Mouse (Mus musculus) lung, postnatal 0 days (tissue): ENCODE data around the gene Tcte1. TPM values are rescaled to one million over a fixed set of nuclear protein-coding genes. Genes with fewer than 3 reads are reported as not detected.

Experiments
- ATAC-seq: fragments of 200-750 bp; cut with Nextera tagmentation; 2 replicates; pipeline ENCODE4 v1.8.0; 2017; ENCODE audit warnings: moderate library complexity
- DNase-seq: peaks from one replicate; pipeline ENCODE4 v3.0.0-alpha.2; 2016; ENCODE audit warnings: low spot score
- H3K27ac ChIP-seq: fragments of 300-500 bp; sonication (generic); 2 replicates; pipeline ENCODE4 v1.5.1; 2014; ENCODE audit warnings: antibody characterized with exemption, mild to moderate bottlenecking, low read length, mixed read lengths
- H3K27me3 ChIP-seq: fragments of 300-500 bp; sonication (generic); replicated peaks from 2 replicates; pipeline ENCODE4 v1.6.1; 2014; ENCODE audit warnings: low read length, mixed read lengths; ENCODE audit not compliant: insufficient read depth
- H3K36me3 ChIP-seq: fragments of 300-500 bp; sonication (generic); 2 replicates; pipeline ENCODE4 v1.6.1; 2014; ENCODE audit warnings: low read length, mixed read lengths; ENCODE audit not compliant: insufficient read depth
- H3K4me1 ChIP-seq: fragments of 300-500 bp; sonication (generic); 2 replicates; pipeline ENCODE4 v1.6.1; 2014; ENCODE audit warnings: antibody characterized with exemption, low read depth, low read length, mixed read lengths; ENCODE audit not compliant: insufficient read depth
- H3K4me2 ChIP-seq: fragments of 300-500 bp; sonication (generic); replicated peaks from 2 replicates; pipeline ENCODE4 v1.6.1; 2014; ENCODE audit warnings: low read depth, mild to moderate bottlenecking, low read length, moderate library complexity, mixed read lengths
- H3K4me3 ChIP-seq: fragments of 300-500 bp; sonication (generic); 2 replicates; pipeline ENCODE4 v1.5.1; 2014; ENCODE audit warnings: low read depth, low read length
- H3K9ac ChIP-seq: fragments of 300-500 bp; sonication (generic); replicated peaks from 2 replicates; pipeline ENCODE4 v1.6.1; 2014; ENCODE audit warnings: low read depth, mild to moderate bottlenecking
- H3K9me3 ChIP-seq: fragments of 300-500 bp; sonication (generic); 2 replicates; pipeline ENCODE4 v1.6.1; 2016; ENCODE audit warnings: low read length, mixed read lengths
- CTCF ChIP-seq: IDR thresholded peaks from 2 replicates; pipeline ENCODE4 v1.5.1; 2016; ENCODE audit warnings: antibody characterized with exemption, mild to moderate bottlenecking
- EP300 ChIP-seq: IDR thresholded peaks from 2 replicates; pipeline ENCODE4 v1.6.1; 2016; ENCODE audit warnings: antibody characterized with exemption, mild to moderate bottlenecking, control low read depth
- WGBS: fragments of 180-500 bp; shearing (Covaris S2); extraction: QIAGEN DNeasy Blood & Tissue Kit; methylation state at CpG from one replicate; pipeline ENCODE4 v1.1.7; 2014; 5-methylcytosine and 5-hydroxymethylcytosine counted together
- polyA plus RNA-seq: library from polyadenylated mRNA; unstranded; fragments of >200 nt; fragmentation: Nextera tagmentation; extraction: Ambion mirVana; gene quantifications from 2 replicates; pipeline ENCODE4 v1.2.1, GENCODE M21; 2015

The Tcte1 gene
- polyA plus RNA-seq, 1 experiment from 2014 or later = 2.8 TPM

DNA sequence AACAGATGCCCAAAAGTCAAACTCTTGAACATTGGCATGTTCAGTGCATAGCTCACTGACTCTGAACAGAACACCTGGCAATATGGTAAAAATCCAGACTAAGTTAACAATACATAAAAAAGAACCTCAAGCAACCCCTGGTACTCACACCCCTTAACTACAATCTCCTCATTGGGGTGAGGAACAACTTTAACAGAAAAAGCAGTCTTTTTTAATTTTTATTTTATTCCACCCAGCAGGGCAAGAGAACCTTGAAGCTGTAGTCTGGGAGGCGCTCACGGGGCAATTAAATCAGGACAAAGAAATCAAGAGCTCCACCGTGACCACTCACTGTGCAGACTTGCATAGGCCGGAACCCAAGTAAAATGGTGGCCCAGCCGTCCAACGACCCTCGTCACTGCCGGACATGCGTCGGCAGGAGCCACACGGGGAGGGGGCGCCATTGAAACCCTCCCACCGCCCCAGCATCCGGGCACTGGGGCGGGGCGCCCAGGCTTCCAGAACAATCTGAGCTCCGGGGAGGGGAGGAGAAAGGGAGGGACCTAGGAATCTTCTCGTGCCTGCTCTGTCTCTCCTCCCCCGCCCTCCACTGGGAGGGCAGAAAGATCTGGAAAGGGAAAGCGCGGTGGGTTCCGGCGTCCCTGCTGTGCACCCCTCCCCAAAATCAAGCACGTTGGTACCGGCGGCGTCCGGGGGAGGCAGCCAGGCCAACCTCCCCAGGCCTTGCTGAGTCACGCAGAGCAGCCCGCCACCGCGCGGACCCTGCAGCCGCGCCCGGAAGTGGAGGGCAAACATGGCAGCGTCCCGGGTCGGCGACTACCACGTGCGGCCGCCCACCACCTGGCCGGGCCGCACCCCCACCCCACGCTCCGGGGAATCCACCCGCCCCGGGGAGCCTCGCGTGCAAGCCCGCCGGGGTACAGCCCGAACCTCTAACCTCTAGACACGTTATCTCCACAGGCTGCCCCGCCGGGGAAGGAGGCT lies 49.2 kb downstream of the Tcte1 start:
- Histone ChIP-seq H3K9ac (peak overlapping the region; percentile 65), H3K4me3 (peak overlapping the region; percentile 96), H3K9me3 (no peaks in the 10 kb centered on the region), H3K4me2 (peak overlapping the region; percentile 86), H3K27ac (peak overlapping the region; percentile 97), H3K36me3 (peaks cover 36% of the 10 kb centered on the region), H3K4me1 (0 out of 2 replicates have a peak, but pooled peaks cover 2% of the 10 kb centered on the region), H3K27me3 (no peaks in the 10 kb centered on the region)
- peak; percentile 96 for DNase-seq
- TF ChIP-seq CTCF (0 out of 2 replicates have a peak, but pooled peaks have one; percentile 10), EP300 (peak; percentile 26; the same call in 1 of the 2 replicates)
- peak; percentile 72 for ATAC-seq
- whole genome bisulfite sequencing = 2% methylated on average over 53 of the region's 57 CpGs

DNA sequence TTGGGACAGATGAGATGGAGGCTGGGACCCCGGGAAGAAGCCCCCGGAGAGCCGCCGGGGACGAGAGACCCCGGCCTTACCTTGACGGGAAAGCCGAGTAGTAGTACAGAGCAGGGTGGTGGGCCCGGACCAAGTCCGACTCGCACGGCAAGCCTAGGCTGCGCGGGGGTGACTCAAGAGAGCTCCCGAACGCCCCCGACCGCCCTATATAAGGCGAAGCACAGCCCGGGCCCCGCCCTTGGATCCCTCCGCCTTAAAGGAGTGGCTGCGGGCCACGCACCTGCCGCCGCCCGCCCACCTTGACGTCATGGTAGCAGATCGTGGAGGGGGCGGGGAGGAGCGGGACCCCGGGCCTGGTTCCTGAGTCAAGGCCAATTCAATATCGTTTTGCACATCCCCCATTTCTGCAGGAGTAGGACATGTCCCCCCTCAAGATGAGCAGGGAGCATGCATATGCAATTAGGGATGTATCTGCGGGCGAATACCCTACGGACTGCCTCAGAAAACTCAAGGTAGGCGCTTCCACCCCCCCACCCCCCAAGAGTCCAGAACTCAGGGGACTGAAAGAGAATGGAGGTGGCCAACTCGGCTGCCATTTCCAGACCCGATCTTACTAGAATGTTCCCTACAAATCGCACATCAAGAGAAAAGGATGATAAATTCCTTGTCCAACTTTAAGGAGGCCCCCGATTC lies 50.0 kb downstream of the Tcte1 start, which contains the start of gene Hsp90ab1:
TSS of gene Hsp90ab1 (minus strand) at position 185 of the 693 bp plus-strand sequence.
- peak within 1 kb of the TSS; percentile 86 for H3K4me2 ChIP-seq
- peaks cover 2% of the 10 kb centered on the region; the same call in 1 of the 2 replicates for H3K4me1 ChIP-seq
- H3K4me3 ChIP-seq = peak within 1 kb of the TSS; percentile 96
- peaks cover 32% of the 10 kb centered on the region for H3K36me3 ChIP-seq
- ATAC-seq (peak; percentile 83), DNase-seq (peak; percentile 97)
- no peaks in the 10 kb centered on the region for H3K9me3 ChIP-seq
- WGBS = 2% methylated on average over 35 of the region's 41 CpGs
- H3K27ac ChIP-seq = peak within 1 kb of the TSS; percentile 97
- TF ChIP-seq CTCF (no peak), EP300 (no peak)
- peak within 1 kb of the TSS; percentile 65 for H3K9ac ChIP-seq
- no peaks in the 10 kb centered on the region for H3K27me3 ChIP-seq

DNA sequence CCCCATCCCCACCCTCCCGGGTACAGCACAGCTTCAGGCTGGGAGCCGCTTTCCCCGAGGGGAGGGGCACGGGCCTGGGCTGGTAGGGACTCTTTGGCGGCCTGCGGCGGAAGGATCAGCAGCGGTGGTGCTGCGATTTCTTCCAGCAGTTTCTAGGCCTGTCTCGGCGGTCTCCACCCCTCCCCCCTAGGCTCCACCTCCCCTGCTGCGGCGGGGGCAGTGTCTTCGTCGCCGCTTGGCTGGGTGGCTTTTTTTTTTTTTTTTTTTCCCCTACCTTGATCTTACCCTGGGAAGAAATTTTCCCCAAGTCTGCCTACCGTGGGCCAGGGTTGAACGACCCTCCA lies 50.5 kb downstream of the Tcte1 start:
- peak overlapping the region; percentile 96 for H3K4me3 ChIP-seq
- DNase-seq (peak; percentile 96), ATAC-seq (peak; percentile 72)
- peak overlapping the region; percentile 86 for H3K4me2 ChIP-seq
- peak overlapping the region; percentile 97 for H3K27ac ChIP-seq
- H3K36me3 ChIP-seq = peaks cover 27% of the 10 kb centered on the region
- 0% methylated on average over 15 of the region's 18 CpGs for WGBS
- no peaks in the 10 kb centered on the region for H3K27me3 ChIP-seq
- H3K4me1 ChIP-seq = peaks cover 2% of the 10 kb centered on the region; the same call in 1 of the 2 replicates
- TF ChIP-seq EP300 (no peak; the same call in 1 of the 2 replicates), CTCF (no peak)
- H3K9me3 ChIP-seq = no peaks in the 10 kb centered on the region
- peak overlapping the region; percentile 64 for H3K9ac ChIP-seq

- Histone ChIP-seq H3K4me1 (peaks cover 2% of the 10 kb centered on the region; the same call in 1 of the 2 replicates), H3K9me3 (no peaks in the 10 kb centered on the region), H3K27ac (peak overlapping the region; percentile 97), H3K36me3 (peaks cover 22% of the 10 kb centered on the region), H3K4me3 (peak overlapping the region; percentile 96), H3K27me3 (no peaks in the 10 kb centered on the region), H3K4me2 (peak overlapping the region; percentile 86), H3K9ac (peak overlapping the region; percentile 64)
- TF ChIP-seq CTCF (no peak), EP300 (no peak)
- ATAC-seq = peak; percentile 37
- DNase-seq = peak; percentile 88
- WGBS = 7% methylated on average over 16 of the region's 17 CpGs
Measured at GRCm38 (mm10) chr17:45574129-45574761, 51.0 kb downstream of the Tcte1 start.

DNA sequence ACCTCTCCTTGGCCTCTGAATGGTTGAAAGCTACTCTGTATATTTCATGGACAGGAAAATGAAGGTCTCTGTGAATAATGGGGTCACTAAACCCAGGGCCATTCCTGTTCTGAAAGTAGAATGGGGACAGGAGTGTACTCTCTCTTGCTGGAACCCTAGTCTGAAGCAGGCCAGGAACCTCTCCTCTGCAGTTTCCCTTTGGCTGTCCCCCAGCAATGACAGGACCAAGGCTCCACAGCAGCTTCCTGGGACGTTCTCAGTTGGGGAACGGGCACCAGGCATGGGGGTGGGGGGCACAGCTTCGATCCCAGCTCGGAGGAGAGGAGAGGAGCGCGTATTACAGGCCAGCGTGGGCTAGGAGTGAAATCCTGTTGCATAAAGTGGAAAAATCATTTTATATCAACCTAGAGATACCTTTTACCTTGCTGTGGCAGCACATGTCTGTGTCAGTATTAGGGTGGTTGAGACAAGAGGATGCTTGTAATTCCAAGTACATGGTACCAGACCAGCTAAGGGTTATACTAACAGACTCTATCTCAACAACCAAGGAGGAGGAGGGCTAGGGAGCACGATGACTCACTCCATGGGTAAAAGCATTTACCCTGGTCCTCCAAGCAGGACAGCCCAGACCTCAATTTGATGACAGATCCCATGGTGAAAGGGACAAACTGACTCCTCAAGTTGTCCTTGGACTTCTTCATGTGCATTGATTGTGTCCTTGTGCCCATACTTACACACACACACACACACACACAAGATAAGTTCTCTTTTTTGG lies 52.1 kb downstream of the Tcte1 start:
- Histone ChIP-seq H3K9me3 (no peaks in the 10 kb centered on the region), H3K27ac (peak overlapping the region; percentile 97), H3K4me3 (no peak overlapping the region), H3K9ac (no peak overlapping the region), H3K27me3 (no peaks in the 10 kb centered on the region), H3K4me2 (peak overlapping the region; percentile 86; the same call in 1 of the 2 replicates), H3K36me3 (peaks cover 11% of the 10 kb centered on the region), H3K4me1 (peaks cover 6% of the 10 kb centered on the region; the same call in 1 of the 2 replicates)
- DNase-seq (no peak), ATAC-seq (no peak)
- 83% methylated on average over 8 of the region's 8 CpGs for WGBS
- TF ChIP-seq CTCF = no peak
- TF ChIP-seq EP300 = no peak
